Mouse (Mus musculus): ENCODE results near the gene Cops2. TPM values are rescaled to one million over a fixed set of nuclear protein-coding genes. Genes with fewer than 3 reads are reported as not detected.
A peak's percentile ranks its signal among the peaks of the same experiment; 100 is the strongest.

Gene Cops2
- total and polyA plus RNA-seq, 2 experiments from 2014 or later: 53.0 to 53.7 TPM

DNA sequence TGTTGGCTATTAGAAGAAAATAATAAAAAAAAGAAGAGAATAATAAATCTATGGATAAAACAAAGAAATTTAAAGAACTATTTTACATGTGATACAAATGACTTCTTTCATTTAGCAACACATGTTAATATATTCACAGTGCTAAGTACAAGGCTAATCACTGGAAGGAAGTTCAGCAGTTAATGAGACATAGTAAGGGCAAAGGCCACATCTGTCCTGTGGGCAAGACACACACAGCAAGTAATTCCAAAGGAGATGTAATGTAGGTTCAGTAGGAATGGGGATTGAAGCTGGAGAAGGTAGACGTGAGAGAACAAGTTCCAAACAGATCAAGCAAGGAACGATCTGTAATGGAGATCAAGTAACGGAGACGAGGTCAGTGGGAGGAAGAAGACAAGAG is 74.5 kb downstream of the Cops2 start:
- no peak for TF ChIP-seq CTCF (IDR thresholded peaks at IDR 0.05)
- no peaks in the 10 kb centered on the region for H3K9me3 ChIP-seq (ENCODE audit: low read length)
- no peak overlapping the region for H3K9ac ChIP-seq (replicated peaks; ENCODE audit: low read length, poor library complexity, severe bottlenecking)
- no peak overlapping the region for H3K27ac ChIP-seq (ENCODE audit: low read depth, low read length)
- ATAC-seq (ENCODE audit: low FRiP score): no peak
- WGBS: 75% methylated on average over 4 of the region's 4 CpGs
- no peak for DNase-seq (ENCODE audit: low spot score)
- H3K36me3 ChIP-seq (ENCODE audit: insufficient read depth, low read length): no peaks in the 10 kb centered on the region
- no peak overlapping the region for H3K4me2 ChIP-seq (ENCODE audit: low read depth, low read length, poor library complexity, severe bottlenecking)
- H3K4me1 ChIP-seq (ENCODE audit: insufficient read depth, low read length): peaks cover 11% of the 10 kb centered on the region
- H3K4me3 ChIP-seq (ENCODE audit: low read depth, low read length): no peak overlapping the region
- no peaks in the 10 kb centered on the region for H3K27me3 ChIP-seq (ENCODE audit: insufficient read depth, low read length)

GRCm38 (mm10) chr2:125783868-125784267 is 75.1 kb downstream of the Cops2 start:
- DNase-seq (ENCODE audit: low spot score) (no peak), ATAC-seq (ENCODE audit: low FRiP score) (no peak)
- no peak overlapping the region for H3K4me3 ChIP-seq (ENCODE audit: low read depth, low read length)
- H3K9ac ChIP-seq (replicated peaks; ENCODE audit: low read length, poor library complexity, severe bottlenecking): no peak overlapping the region
- no peaks in the 10 kb centered on the region for H3K27me3 ChIP-seq (ENCODE audit: insufficient read depth, low read length)
- no peak overlapping the region for H3K27ac ChIP-seq (ENCODE audit: low read depth, low read length)
- H3K4me2 ChIP-seq (ENCODE audit: low read depth, low read length, poor library complexity, severe bottlenecking): no peak overlapping the region
- TF ChIP-seq CTCF (IDR thresholded peaks at IDR 0.05): peak; percentile 52
- no peaks in the 10 kb centered on the region for H3K9me3 ChIP-seq (ENCODE audit: low read length)
- peaks cover 11% of the 10 kb centered on the region for H3K4me1 ChIP-seq (ENCODE audit: insufficient read depth, low read length)
- WGBS: 49% methylated on average over 4 of the region's 4 CpGs
- no peaks in the 10 kb centered on the region for H3K36me3 ChIP-seq (ENCODE audit: insufficient read depth, low read length)

DNA sequence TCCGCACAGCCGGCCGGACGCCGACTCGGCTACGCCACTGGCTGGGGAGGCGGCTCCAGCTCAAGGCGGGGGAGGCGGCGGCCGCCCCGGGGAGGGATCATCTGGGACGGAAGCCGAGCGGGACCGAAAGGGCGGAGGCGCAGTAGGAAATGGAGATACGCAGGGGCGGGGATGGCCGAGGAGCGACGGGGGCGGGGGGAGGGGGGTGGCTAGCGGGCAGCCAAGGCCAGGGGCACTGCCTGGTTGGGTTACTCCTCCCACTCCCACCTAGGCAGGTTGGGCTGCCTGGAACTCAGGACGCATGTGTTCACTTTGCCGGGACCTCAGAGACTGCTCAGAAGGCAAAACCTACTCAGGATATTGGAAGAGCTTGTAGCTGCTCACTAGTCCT is 76.2 kb downstream of the Cops2 start, which contains the start of gene Secisbp2l:
TSS of gene Secisbp2l (minus strand) at position 152 of the 391 bp plus-strand sequence.
- Histone ChIP-seq H3K9me3 (ENCODE audit: low read length) (no peaks in the 10 kb centered on the region), H3K4me2 (ENCODE audit: low read depth, low read length, poor library complexity, severe bottlenecking) (peak within 1 kb of the TSS; percentile 65), H3K36me3 (ENCODE audit: insufficient read depth, low read length) (no peaks in the 10 kb centered on the region), H3K4me1 (ENCODE audit: insufficient read depth, low read length) (peaks cover 11% of the 10 kb centered on the region), H3K9ac (replicated peaks; ENCODE audit: low read length, poor library complexity, severe bottlenecking) (peak within 1 kb of the TSS; percentile 87), H3K27me3 (ENCODE audit: insufficient read depth, low read length) (no peaks in the 10 kb centered on the region), H3K27ac (ENCODE audit: low read depth, low read length) (peak within 1 kb of the TSS; percentile 71), H3K4me3 (ENCODE audit: low read depth, low read length) (peak within 1 kb of the TSS; percentile 90)
- DNase-seq (ENCODE audit: low spot score): peak; percentile 87
- under 1% methylated on average over 23 of the region's 28 CpGs for WGBS
- no peak for TF ChIP-seq CTCF (IDR thresholded peaks at IDR 0.05)
- ATAC-seq (ENCODE audit: low FRiP score): peak; percentile 95

DNA sequence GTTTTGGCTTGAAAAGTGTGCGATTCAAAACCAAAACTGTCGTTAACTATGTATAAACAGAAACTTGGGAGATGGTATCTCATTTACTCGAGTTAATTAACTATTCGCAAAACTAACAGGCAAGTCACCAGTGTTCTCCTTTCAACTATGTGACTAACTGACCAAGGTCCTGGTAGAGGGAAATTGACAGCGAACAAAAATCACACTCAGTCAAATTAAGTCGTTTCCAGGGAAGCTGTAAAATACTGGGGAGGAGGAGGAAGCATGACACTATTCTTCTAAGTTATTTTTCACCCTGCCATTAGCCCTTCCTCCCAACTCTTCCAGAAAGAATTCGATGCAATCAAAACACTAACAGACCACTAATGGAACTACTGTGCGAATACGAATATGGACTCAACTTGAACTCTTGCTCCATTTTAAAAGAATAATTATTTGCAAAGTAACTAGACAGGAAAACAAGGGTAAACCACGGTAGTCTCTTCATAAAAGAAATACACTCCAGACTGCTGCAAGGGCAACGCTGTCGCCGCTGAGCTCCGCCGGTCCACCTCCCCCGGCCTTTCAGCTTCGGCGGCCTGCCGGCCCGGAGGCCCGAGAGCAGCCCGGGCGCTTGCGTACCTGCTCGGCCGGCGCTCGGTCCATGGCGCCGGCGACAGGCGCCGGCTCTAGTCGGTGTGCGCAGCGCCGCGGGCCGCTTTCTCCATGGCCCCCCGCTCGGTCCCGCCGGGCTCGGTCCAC is 76.8 kb downstream of the Cops2 start:
- no peak for DNase-seq (ENCODE audit: low spot score)

GRCm38 (mm10) chr2:125781006-125781405 is 77.9 kb downstream of the Cops2 start:
- no peak overlapping the region for H3K9ac ChIP-seq (replicated peaks; ENCODE audit: low read length, poor library complexity, severe bottlenecking)
- no peak overlapping the region for H3K27ac ChIP-seq (ENCODE audit: low read depth, low read length)
- H3K4me1 ChIP-seq (ENCODE audit: insufficient read depth, low read length): peaks cover 11% of the 10 kb centered on the region
- DNase-seq (ENCODE audit: low spot score) (no peak), ATAC-seq (ENCODE audit: low FRiP score) (no peak)
- no peaks in the 10 kb centered on the region for H3K36me3 ChIP-seq (ENCODE audit: insufficient read depth, low read length)
- 65% methylated on average over 2 of the region's 2 CpGs for WGBS
- H3K4me3 ChIP-seq (ENCODE audit: low read depth, low read length): no peak overlapping the region
- TF ChIP-seq CTCF (IDR thresholded peaks at IDR 0.05): no peak
- no peaks in the 10 kb centered on the region for H3K27me3 ChIP-seq (ENCODE audit: insufficient read depth, low read length)
- H3K4me2 ChIP-seq (ENCODE audit: low read depth, low read length, poor library complexity, severe bottlenecking): peak overlapping the region; percentile 65
- no peaks in the 10 kb centered on the region for H3K9me3 ChIP-seq (ENCODE audit: low read length)

More for the DNA sequence above, 76.8 kb downstream of the Cops2 start:
- H3K4me1 ChIP-seq (ENCODE audit: insufficient read depth, low read length): peaks cover 11% of the 10 kb centered on the region
- H3K9me3 ChIP-seq (ENCODE audit: low read length): no peaks in the 10 kb centered on the region
- H3K27ac ChIP-seq (ENCODE audit: low read depth, low read length): peak overlapping the region; percentile 71
- H3K36me3 ChIP-seq (ENCODE audit: insufficient read depth, low read length): no peaks in the 10 kb centered on the region
- 4% methylated on average over 44 of the region's 44 CpGs for WGBS
- ATAC-seq (ENCODE audit: low FRiP score): no peak
- peak overlapping the region; percentile 65 for H3K4me2 ChIP-seq (ENCODE audit: low read depth, low read length, poor library complexity, severe bottlenecking)
- TF ChIP-seq CTCF (IDR thresholded peaks at IDR 0.05): no peak
- H3K4me3 ChIP-seq (ENCODE audit: low read depth, low read length): peak overlapping the region; percentile 90
- H3K27me3 ChIP-seq (ENCODE audit: insufficient read depth, low read length): no peaks in the 10 kb centered on the region
- H3K9ac ChIP-seq (replicated peaks; ENCODE audit: low read length, poor library complexity, severe bottlenecking): peak overlapping the region; percentile 87

Other genes starting within 250 kb of the Cops2 start
- 1.0 and 2.7 TPM in 2 replicates for gene Cep152, start 234.0 kb downstream of the Cops2 start, total RNA-seq (2014; rRNA removed)
- gene Cep152, start 234.0 kb downstream of the Cops2 start, polyA plus RNA-seq (2015; fragmentation: Nextera tagmentation; extraction: Ambion mirVana): 1.0 and 1.1 TPM in 2 replicates
- 428 and 544 TPM in 2 replicates for gene Eid1, start 186.0 kb downstream of the Cops2 start, total RNA-seq (2014; rRNA removed)
- 421 and 465 TPM in 2 replicates for gene Eid1, start 186.0 kb downstream of the Cops2 start, polyA plus RNA-seq (2015; fragmentation: Nextera tagmentation; extraction: Ambion mirVana)
- 6.7 and 9.1 TPM in 2 replicates for gene Shc4, start 135.0 kb downstream of the Cops2 start, total RNA-seq (2014; rRNA removed)
- 2.5 and 2.8 TPM in 2 replicates for gene Shc4, start 135.0 kb downstream of the Cops2 start, polyA plus RNA-seq (2015; fragmentation: Nextera tagmentation; extraction: Ambion mirVana)
- gene Secisbp2l, start 76.3 kb downstream of the Cops2 start, total RNA-seq (2014; rRNA removed): 55.4 and 57.9 TPM in 2 replicates
- gene Secisbp2l, start 76.3 kb downstream of the Cops2 start, polyA plus RNA-seq (2015; fragmentation: Nextera tagmentation; extraction: Ambion mirVana): 26.5 and 29.2 TPM in 2 replicates
- 32.0 and 33.4 TPM in 2 replicates for gene Galk2, start within 50 bp of the Cops2 start, total RNA-seq (2014; rRNA removed)
- 28.7 and 32.4 TPM in 2 replicates for gene Galk2, start within 50 bp of the Cops2 start, polyA plus RNA-seq (2015; fragmentation: Nextera tagmentation; extraction: Ambion mirVana)
- 1.5 and 3.3 TPM in 2 replicates for gene Fgf7, start 175.5 kb upstream of the Cops2 start, total RNA-seq (2014; rRNA removed)
- gene Fgf7, start 175.5 kb upstream of the Cops2 start, polyA plus RNA-seq (2015; fragmentation: Nextera tagmentation; extraction: Ambion mirVana): 0.41 and 0.45 TPM in 2 replicates

Data from midbrain, postnatal 0 days (tissue).